Mouse (Mus musculus) cerebellum, postnatal 10 days (tissue): ENCODE results near the gene Eya4.
A peak's percentile ranks its signal among the peaks of the same experiment; 100 is the strongest.

Source experiments
- DNase-seq, 2 experiments: peaks; one replicate each; pipeline ENCODE4 v3.0.0; 2021; ENCODE audit warnings: mixed read lengths in 2 of 2

Eya4 gene

GRCm38 (mm10) chr10:23350011-23350911 lies at the start of gene Eya4:
Gene Eya4, minus strand, starts transcription at chr10:23350786.
- DNase-seq = peak; percentile 51 to 62

DNA sequence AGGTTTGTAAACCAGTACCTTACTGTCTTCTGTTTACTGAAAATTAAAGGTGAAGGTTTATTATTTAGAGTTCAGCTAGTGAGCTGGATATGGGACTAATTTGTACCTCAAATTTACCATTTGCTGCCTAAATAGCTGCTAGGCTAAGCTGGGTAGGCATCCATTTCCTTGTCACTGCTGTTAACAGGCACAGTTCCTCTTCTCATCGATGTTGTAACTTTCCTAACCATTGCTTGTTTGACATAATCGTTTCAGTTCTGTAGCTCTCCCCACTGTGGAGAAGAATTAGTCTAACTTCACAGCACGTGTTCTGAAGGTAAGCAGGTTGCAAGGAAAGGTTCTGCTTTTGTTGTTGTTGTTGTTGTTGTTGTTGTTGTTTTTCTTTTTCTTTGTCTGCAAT lies 44.8 kb upstream of the Eya4 start:
- DNase-seq = no peak

- DNase-seq = peak; percentile 24 to 27
Measured at GRCm38 (mm10) chr10:23394556-23395245, 44.1 kb upstream of the Eya4 start.

DNA sequence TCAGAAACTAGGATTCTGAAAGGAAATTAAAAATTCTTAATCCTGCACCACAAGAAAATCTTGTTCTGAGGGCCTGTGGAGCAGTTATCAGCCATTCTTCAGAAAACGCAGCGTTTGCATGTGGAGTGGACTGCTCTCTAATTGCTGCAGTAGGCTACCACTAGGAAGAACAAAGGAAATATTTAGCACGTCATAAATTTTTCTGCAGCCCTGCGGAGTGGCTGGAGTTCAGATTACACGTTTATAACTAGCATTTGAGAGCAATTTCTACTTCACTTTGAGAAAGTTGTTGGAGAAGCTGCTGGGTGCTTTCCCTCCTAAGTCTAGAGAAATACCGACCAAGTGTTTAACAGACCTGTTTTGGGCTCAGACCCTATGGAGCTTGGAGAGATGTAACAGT lies 43.6 kb upstream of the Eya4 start:
- DNase-seq = no peak

DNA sequence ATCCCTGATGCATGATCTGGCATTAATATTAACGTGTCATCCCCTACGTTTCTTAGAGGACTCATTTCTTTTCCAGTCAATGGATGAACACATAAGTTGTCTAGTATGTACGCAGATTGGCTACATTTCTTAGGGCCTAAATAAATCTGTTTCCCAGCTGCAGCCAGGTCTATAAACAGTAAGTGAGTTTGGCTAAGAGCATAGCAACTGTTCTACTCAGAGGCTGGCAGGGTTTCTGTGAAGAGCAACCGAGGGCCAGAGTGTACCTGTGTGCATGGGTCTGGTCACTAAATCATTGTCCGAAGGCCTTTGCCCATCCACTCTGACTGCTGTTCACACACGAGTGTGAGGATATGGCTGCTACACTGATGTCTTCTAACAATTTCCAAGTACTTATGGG lies 13.3 kb upstream of the Eya4 start:
- DNase-seq = no peak

DNA sequence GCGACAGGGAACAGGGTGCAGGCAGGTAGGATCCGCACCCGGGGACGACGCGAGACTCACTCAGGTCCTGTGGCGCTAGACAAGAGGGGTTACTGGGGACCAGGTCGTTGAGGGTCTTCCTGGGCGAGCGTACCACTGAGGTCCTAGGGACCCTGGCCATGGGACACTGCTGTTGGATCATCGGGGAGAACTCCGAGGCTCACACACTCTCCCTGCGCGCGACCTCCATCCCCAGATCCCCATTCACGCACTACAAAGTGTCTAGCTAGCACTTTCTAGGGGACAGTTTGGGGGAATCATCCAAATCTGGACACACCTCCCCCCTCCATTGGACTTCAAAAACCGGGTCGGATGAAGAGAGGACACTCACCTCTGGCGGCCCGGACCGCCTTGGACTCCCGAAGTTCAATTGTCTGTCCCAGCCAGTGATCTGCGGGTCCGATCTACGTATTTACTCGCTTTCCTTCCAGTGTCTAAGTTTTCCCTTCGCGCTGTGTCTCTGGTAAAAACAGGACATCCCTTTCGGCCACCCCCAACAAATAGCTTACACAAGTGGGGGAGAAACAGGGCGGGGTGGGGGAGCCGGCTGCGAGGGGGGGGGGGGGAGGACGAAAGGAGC lies 1.1 kb downstream of the Eya4 start:
- DNase-seq = peak; percentile 20 to 32

- peak; percentile 25 to 34 for DNase-seq
Measured at GRCm38 (mm10) chr10:23348893-23349391, 1.6 kb downstream of the Eya4 start.

GRCm38 (mm10) chr10:23348101-23348892 lies 2.3 kb downstream of the Eya4 start:
- peak; percentile 10 to 26 for DNase-seq

- peak in 1 of 2 experiments; percentile 21 for DNase-seq
Measured at GRCm38 (mm10) chr10:23337250-23337649, 13.3 kb downstream of the Eya4 start.

GRCm38 (mm10) chr10:23332768-23333167 lies 17.8 kb downstream of the Eya4 start:
- DNase-seq = no peak

DNA sequence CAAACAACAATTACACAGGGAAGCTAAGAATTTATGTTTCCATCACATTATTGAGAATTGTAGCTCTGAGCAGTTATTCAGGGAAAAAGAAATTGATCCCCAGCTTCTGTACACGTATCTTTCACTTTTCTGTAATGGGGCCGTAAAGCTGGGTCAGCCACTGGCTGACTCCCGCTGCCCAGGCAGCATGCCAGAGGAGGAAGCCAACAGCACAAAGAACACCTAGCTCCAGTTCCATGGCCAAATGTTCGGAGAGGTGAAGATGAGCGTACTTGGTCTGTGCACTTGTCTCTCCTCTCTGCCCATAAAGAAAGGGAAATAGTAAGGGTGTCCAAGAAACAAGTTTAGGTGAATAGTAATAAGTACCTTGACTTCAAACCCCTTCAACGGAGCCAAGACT lies 22.9 kb downstream of the Eya4 start:
- peak in 1 of 2 experiments; percentile 15 for DNase-seq

- no peak for DNase-seq
Measured at GRCm38 (mm10) chr10:23322275-23322674, 28.3 kb downstream of the Eya4 start.

DNA sequence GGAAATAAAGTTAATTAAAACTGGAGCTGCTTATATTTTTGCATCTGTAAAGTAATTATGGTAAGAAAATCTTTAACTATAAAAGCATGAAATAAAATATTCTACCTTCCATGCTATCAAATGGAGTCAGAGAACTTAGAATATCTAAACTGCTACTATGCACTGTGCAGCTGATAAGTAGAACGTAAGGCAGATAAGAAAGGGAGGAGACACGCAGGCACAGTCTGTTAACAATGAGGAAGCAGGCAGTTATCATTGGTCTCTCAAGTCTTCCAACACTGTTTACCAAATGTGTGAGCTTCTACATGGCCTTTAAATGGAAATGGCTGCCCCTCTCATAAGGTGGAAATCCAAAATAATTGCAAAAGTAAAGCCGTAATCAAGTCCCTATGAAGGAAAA lies 55.0 kb downstream of the Eya4 start:
- DNase-seq = no peak

DNA sequence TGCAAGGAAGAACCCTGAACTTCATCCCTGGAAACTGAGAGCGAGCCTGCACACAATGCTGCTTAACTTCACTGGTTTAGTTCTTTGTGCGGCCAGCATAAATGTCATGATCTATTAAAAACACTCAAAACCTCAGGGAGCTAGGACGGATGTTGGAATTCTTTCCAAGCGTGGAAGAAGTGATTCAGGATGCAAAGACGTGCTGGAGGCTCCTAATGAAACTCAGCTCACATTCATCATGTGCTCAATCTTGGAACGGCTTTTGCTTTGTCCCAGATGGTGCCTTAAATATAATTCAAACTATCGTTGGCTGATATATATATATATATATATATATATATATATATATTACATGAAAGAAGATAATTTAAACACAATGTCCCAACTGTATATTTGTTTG lies 58.1 kb downstream of the Eya4 start:
- DNase-seq = no peak

GRCm38 (mm10) chr10:23277371-23277770 lies 73.2 kb downstream of the Eya4 start:
- DNase-seq = no peak

- DNase-seq = no peak
Measured at GRCm38 (mm10) chr10:23271050-23271621, 79.5 kb downstream of the Eya4 start.

DNA sequence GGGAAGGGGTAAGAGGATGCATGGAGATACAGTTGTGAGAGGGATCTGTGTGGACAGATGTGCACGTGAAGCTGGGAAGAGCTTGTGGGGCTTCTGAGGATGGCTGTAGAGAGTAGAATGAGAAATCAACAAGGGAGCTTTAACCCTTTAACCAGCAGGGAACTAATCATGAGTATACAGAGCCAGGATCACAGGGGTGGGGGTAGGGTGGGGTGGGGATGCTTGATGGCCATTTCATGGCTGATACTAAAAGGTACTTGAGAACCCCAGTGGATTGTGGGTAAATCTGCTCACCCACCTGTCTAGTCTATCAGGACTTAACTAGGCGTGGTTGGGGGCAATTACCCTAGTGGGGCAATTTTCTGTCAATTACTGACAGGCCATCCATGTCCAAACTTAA lies 80.1 kb downstream of the Eya4 start:
- DNase-seq = no peak

GRCm38 (mm10) chr10:23252180-23252579 lies 98.4 kb downstream of the Eya4 start:
- DNase-seq = no peak

DNA sequence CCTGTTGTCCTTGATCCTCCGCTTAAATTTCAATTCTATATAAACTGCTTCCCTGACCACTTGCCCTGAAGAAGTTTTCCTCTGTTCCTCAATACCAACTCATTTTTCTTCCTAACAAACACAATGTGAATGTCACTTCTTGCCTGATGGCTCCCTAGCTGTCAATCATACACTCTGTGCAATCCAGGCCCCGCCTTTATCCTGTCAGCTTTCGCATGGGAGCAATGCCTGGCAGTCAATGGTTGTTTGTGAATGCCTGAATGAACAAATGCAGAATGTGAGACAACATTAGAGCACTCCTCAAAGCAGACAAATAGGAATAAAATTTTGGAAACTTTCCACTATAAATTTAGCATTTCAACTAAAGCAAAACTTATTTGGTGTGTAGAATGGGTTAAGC lies 104.1 kb downstream of the Eya4 start:
- peak in 1 of 2 experiments; percentile 6 for DNase-seq

- peak in 1 of 2 experiments; percentile 2 for DNase-seq
Measured at GRCm38 (mm10) chr10:23236918-23237317, 113.7 kb downstream of the Eya4 start.

DNA sequence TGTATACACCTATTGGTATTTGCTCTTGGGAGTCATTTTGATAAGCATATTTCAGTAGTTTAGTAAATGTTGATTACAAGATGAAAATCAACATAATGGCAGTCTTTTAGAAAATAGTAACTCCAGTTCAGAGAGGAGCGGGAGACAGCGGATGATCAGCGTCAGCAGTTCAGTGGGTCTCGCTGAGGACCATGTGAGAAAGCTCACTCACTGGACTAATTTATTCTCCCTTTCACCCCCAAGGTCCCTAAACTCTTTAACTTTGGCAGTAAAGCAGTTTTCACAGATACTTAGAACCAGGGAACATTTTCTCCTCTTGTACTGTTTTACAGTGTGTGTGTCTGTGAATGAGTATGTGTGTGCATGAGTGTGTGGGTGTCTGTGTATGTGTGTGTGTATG lies 115.2 kb downstream of the Eya4 start:
- no peak for DNase-seq

DNA sequence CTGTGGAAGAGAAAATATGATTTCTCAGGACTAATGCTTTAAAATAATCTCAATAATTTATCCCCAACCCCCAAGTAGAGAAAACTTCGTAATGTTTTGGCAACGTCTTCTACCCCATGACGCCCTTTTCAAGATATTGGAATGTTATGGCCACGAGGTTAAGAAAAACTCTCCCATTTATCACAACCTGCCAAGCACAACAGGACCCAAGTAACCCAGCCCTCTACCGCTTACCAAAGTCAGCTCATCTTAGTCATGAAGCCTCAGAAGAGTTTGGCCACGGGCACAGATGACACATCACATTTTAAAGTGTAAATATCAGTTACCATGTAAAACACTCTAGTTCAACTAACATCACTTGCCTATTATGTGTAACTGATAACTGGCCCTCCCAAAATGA lies 117.2 kb downstream of the Eya4 start:
- no peak for DNase-seq
